Mouse (Mus musculus) liver, embryonic 14.5 days (tissue): ENCODE results near the gene Gm3727. TPM values are rescaled to one million over a fixed set of nuclear protein-coding genes. Genes with fewer than 3 reads are reported as not detected.
"Not testable (repeated sequence)": the region's sequence is repeated elsewhere in the genome, so short reads cannot be mapped to it uniquely, and the experiment has no call there.

Experiments used
- ATAC-seq: fragments of 200-750 bp; cut with Nextera tagmentation; 2 replicates; pipeline ENCODE4 v1.8.0; 2017; ENCODE audit warnings: moderate number of reproducible peaks, mild to moderate bottlenecking, moderate library complexity; ENCODE audit not compliant: insufficient read depth
- DNase-seq, 3 experiments: peaks; one replicate each; pipeline ENCODE4 v3.0.0-alpha.2; 2012 to 2013; ENCODE audit warnings: low read depth in 3 of 3, low spot score in 3 of 3
- H3K27ac ChIP-seq: fragments of 300-500 bp; sonication (generic); 2 replicates; pipeline ENCODE4 v1.5.1; 2014; ENCODE audit warnings: moderate library complexity, mild to moderate bottlenecking, control low read depth, inconsistent platforms
- H3K27me3 ChIP-seq: fragments of 300-500 bp; sonication (generic); 2 replicates; pipeline ENCODE4 v1.6.1; 2014; ENCODE audit warnings: mild to moderate bottlenecking, low read length, moderate library complexity; ENCODE audit not compliant: control insufficient read depth, insufficient read depth
- H3K36me3 ChIP-seq: fragments of 300-500 bp; sonication (generic); replicated peaks from 2 replicates; pipeline ENCODE4 v1.6.1; 2014; ENCODE audit warnings: low read depth; ENCODE audit not compliant: control insufficient read depth, insufficient read depth
- H3K4me1 ChIP-seq, 2 experiments: fragments of 200-500 bp in 1 of 2; fragments of 300-500 bp in 1 of 2; sonication (generic) in 1 of 2; replicated peaks; 2 replicates each; pipeline ENCODE4 v1.6.1; 2012 to 2014; ENCODE audit warnings: antibody characterized with exemption in 1 of 2, inconsistent platforms in 1 of 2, low read length in 1 of 2; ENCODE audit not compliant: control insufficient read depth in 2 of 2, insufficient read depth in 2 of 2
- H3K4me2 ChIP-seq: fragments of 300-500 bp; sonication (generic); 2 replicates; pipeline ENCODE4 v1.6.1; 2014; ENCODE audit warnings: low read depth, mild to moderate bottlenecking, control low read depth, moderate library complexity
- H3K4me3 ChIP-seq, 2 experiments: fragments of 200-500 bp in 1 of 2; fragments of 300-500 bp in 1 of 2; sonication (generic) in 1 of 2; 2 replicates each; pipeline ENCODE4 v1.5.1; 2012 to 2014; ENCODE audit warnings: low read depth in 2 of 2, low read length in 2 of 2, mild to moderate bottlenecking in 2 of 2, control low read depth in 1 of 2, inconsistent platforms in 1 of 2, moderate library complexity in 1 of 2; ENCODE audit not compliant: insufficient read depth in 1 of 2
- H3K9ac ChIP-seq: fragments of 300-500 bp; sonication (generic); replicated peaks from 2 replicates; pipeline ENCODE4 v1.6.1; 2014; ENCODE audit warnings: mild to moderate bottlenecking, control low read depth, moderate library complexity
- H3K9me3 ChIP-seq: fragments of 300-500 bp; sonication (generic); 2 replicates; pipeline ENCODE4 v1.6.1; 2016; ENCODE audit warnings: low read length, mixed read lengths; ENCODE audit not compliant: control insufficient read depth
- CTCF ChIP-seq: IDR thresholded peaks from 2 replicates; pipeline ENCODE4 v1.5.1; 2016; ENCODE audit warnings: antibody characterized with exemption, low read depth, control low read depth
- WGBS: fragments of 180-500 bp; shearing (Covaris S2); extraction: QIAGEN DNeasy Blood & Tissue Kit; methylation state at CpG from one replicate; pipeline ENCODE4 v1.1.7; 2014; ENCODE audit not compliant: insufficient replicate concordance; 5-methylcytosine and 5-hydroxymethylcytosine counted together
- polyA plus RNA-seq, 2 experiments: library from polyadenylated mRNA; depleted of rRNA in 1 of 2; stranded (reverse) in 1 of 2; unstranded in 1 of 2; fragments of >200 nt; fragmentation: Nextera tagmentation in 1 of 2; extraction: Ambion mirVana in 1 of 2; gene quantifications; 2 replicates each; pipeline versions ENCODE4 v1.2.1 to v1.2.3; 2012 to 2014

The Gm3727 gene
- polyA plus RNA-seq (2012; rRNA removed) (not detected in 2 replicates), polyA plus RNA-seq (2014; fragmentation: Nextera tagmentation; extraction: Ambion mirVana) (not detected in 2 replicates)

- not testable (repeated sequence) for DNase-seq, H3K9ac ChIP-seq, H3K36me3 ChIP-seq, H3K9me3 ChIP-seq, H3K4me1 ChIP-seq, H3K4me3 ChIP-seq, H3K27ac ChIP-seq, H3K27me3 ChIP-seq, H3K4me2 ChIP-seq, ATAC-seq
- 41% methylated on average over 3 of the region's 3 CpGs for WGBS
Measured at GRCm38 (mm10) chr14:7264614-7265013, at the start of gene Gm3727. Gene Gm3727 (minus strand): TSS chr14:7264714.

GRCm38 (mm10) chr14:7243498-7243897, 21.0 kb downstream of the Gm3727 start:
- not testable (repeated sequence) for H3K4me2 ChIP-seq, H3K27ac ChIP-seq, H3K9ac ChIP-seq, H3K36me3 ChIP-seq, H3K9me3 ChIP-seq, ATAC-seq, H3K4me3 ChIP-seq, DNase-seq, H3K27me3 ChIP-seq, H3K4me1 ChIP-seq
- peak; percentile 34; the same call in 1 of the 2 replicates for TF ChIP-seq CTCF
- 6% methylated on average over 7 of the region's 10 CpGs for WGBS

Other genes starting within 250 kb of the Gm3727 start
- gene Gm10406, start 237.3 kb downstream of the Gm3727 start, polyA plus RNA-seq (2012; rRNA removed): 0.03 TPM in 1 of 2 replicates, not detected in the other
- gene Gm10406, start 237.3 kb downstream of the Gm3727 start, polyA plus RNA-seq (2014; fragmentation: Nextera tagmentation; extraction: Ambion mirVana): not detected in 2 replicates
- not detected in 2 replicates for gene Gm3685, start 219.7 kb downstream of the Gm3727 start, polyA plus RNA-seq (2012; rRNA removed)
- gene Gm3685, start 219.7 kb downstream of the Gm3727 start, polyA plus RNA-seq (2014; fragmentation: Nextera tagmentation; extraction: Ambion mirVana): not detected in 2 replicates
- gene Gm3696, start 164.1 kb downstream of the Gm3727 start, polyA plus RNA-seq (2012; rRNA removed): 0.03 TPM in 1 of 2 replicates, not detected in the other
- 0.09 TPM in 1 of 2 replicates, not detected in the other for gene Gm3696, start 164.1 kb downstream of the Gm3727 start, polyA plus RNA-seq (2014; fragmentation: Nextera tagmentation; extraction: Ambion mirVana)
- gene Gm6676, start 139.3 kb downstream of the Gm3727 start, polyA plus RNA-seq (2012; rRNA removed): not detected in 2 replicates
- not detected in 2 replicates for gene Gm6676, start 139.3 kb downstream of the Gm3727 start, polyA plus RNA-seq (2014; fragmentation: Nextera tagmentation; extraction: Ambion mirVana)
- 0.16 and 0.17 TPM in 2 replicates for gene Gm3512, start 90.2 kb downstream of the Gm3727 start, polyA plus RNA-seq (2012; rRNA removed)
- 0.09 TPM in 1 of 2 replicates, not detected in the other for gene Gm3512, start 90.2 kb downstream of the Gm3727 start, polyA plus RNA-seq (2014; fragmentation: Nextera tagmentation; extraction: Ambion mirVana)
- gene Gm16434, start 70.2 kb downstream of the Gm3727 start, polyA plus RNA-seq (2012; rRNA removed): not detected in 2 replicates
- not detected in 2 replicates for gene Gm16434, start 70.2 kb downstream of the Gm3727 start, polyA plus RNA-seq (2014; fragmentation: Nextera tagmentation; extraction: Ambion mirVana)
- 0.03 and 0.04 TPM in 2 replicates for gene Gm3739, start 50.3 kb upstream of the Gm3727 start, polyA plus RNA-seq (2012; rRNA removed)
- gene Gm3739, start 50.3 kb upstream of the Gm3727 start, polyA plus RNA-seq (2014; fragmentation: Nextera tagmentation; extraction: Ambion mirVana): not detected in 2 replicates
- gene Gm5797, start 67.7 kb upstream of the Gm3727 start, polyA plus RNA-seq (2012; rRNA removed): not detected in 2 replicates
- not detected in 2 replicates for gene Gm5797, start 67.7 kb upstream of the Gm3727 start, polyA plus RNA-seq (2014; fragmentation: Nextera tagmentation; extraction: Ambion mirVana)
- not detected in 2 replicates for gene Gm8374, start 100.4 kb upstream of the Gm3727 start, polyA plus RNA-seq (2012; rRNA removed)
- gene Gm8374, start 100.4 kb upstream of the Gm3727 start, polyA plus RNA-seq (2014; fragmentation: Nextera tagmentation; extraction: Ambion mirVana): not detected in 2 replicates
- gene Gm3755, start 186.2 kb upstream of the Gm3727 start, polyA plus RNA-seq (2012; rRNA removed): not detected in 2 replicates
- gene Gm3755, start 186.2 kb upstream of the Gm3727 start, polyA plus RNA-seq (2014; fragmentation: Nextera tagmentation; extraction: Ambion mirVana): not detected in 2 replicates
- 0.03 TPM in 1 of 2 replicates, not detected in the other for gene Gm3752, start 219.0 kb upstream of the Gm3727 start, polyA plus RNA-seq (2012; rRNA removed)
- gene Gm3752, start 219.0 kb upstream of the Gm3727 start, polyA plus RNA-seq (2014; fragmentation: Nextera tagmentation; extraction: Ambion mirVana): not detected in 2 replicates